ENCODE assay signal across 8 mouse cellular contexts in genomic region chr8:92855171-92855894, GRCm38 (mm10). TPM values are rescaled to one million over a fixed set of nuclear protein-coding genes. Genes with fewer than 3 reads are reported as not detected.
DNase-seq lines count a peak whose midpoint lies in the region; ATAC-seq and TF ChIP-seq lines count a peak whose summit lies in the region.

Lpcat2 (plus strand) TSS chr8:92855339.

- peak within 1 kb of the TSS; percentile 77 for H3K4me2 ChIP-seq in hindbrain, embryonic 16.5 days (ENCODE audit: low read length)

- 0 out of 2 replicates have a peak, but pooled peaks cover 2% of the 10 kb centered on the region for H3K27me3 ChIP-seq in hindbrain, embryonic 16.5 days (replicated peaks; ENCODE audit: control insufficient read depth, insufficient read depth, low read length)

- H3K4me1 ChIP-seq in hindbrain, embryonic 16.5 days (ENCODE audit: control insufficient read depth, insufficient read depth, low read depth, low read length): peaks cover 2% of the 10 kb centered on the region

- H3K9me3 ChIP-seq in hindbrain, embryonic 16.5 days (ENCODE audit: control insufficient read depth, low read length): peaks cover 3% of the 10 kb centered on the region; the same call in 1 of the 2 replicates

- peak within 1 kb of the TSS; percentile 86 for H3K9ac ChIP-seq in hindbrain, embryonic 16.5 days (ENCODE audit: low read depth, low read length)

- no peak for TF ChIP-seq CTCF in gastrocnemius, adult 2 months (IDR thresholded peaks at IDR 0.05)

- no peaks in the 10 kb centered on the region for H3K36me3 ChIP-seq in hindbrain, embryonic 16.5 days (ENCODE audit: control insufficient read depth, insufficient read depth, low read length)

- intact Hi-C loops in gastrocnemius, adult 2 months (cut with DNase I): no loop called here

- peak; percentile 59 for ATAC-seq in hindbrain, embryonic 16.5 days

- peak; percentile 89 for DNase-seq in ZHBTc4 (ENCODE audit: low read depth, low spot score)
- peak; percentile 36 to 43 for DNase-seq in cerebellum, postnatal 4 days (ENCODE audit: low spot score in 2 of 2)
- peak; percentile 77 for DNase-seq in gastrocnemius, adult 2 months
- peak; percentile 75 to 83 for DNase-seq in left cerebral cortex, adult 18-20 months (ENCODE audit: low spot score in 2 of 2)
- peak; percentile 93 for DNase-seq in lung, postnatal 36 days
- peak; percentile 68 for DNase-seq in retina, adult 2 months (ENCODE audit: low read depth, low spot score)
- peak; percentile 70 for DNase-seq in thymus, postnatal 4 days

- peak within 1 kb of the TSS; percentile 76 for H3K4me3 ChIP-seq in gastrocnemius, adult 2 months
- H3K4me3 ChIP-seq in hindbrain, embryonic 16.5 days (ENCODE audit: low read length): peak within 1 kb of the TSS; percentile 76

- WGBS in hindbrain, embryonic 16.5 days: under 1% methylated on average over 45 of the region's 50 CpGs

- peak within 1 kb of the TSS; percentile 43; the same call in 1 of the 2 replicates for H3K27ac ChIP-seq in gastrocnemius, adult 2 months
- H3K27ac ChIP-seq in hindbrain, embryonic 16.5 days (ENCODE audit: low read depth, low read length): peak within 1 kb of the TSS; percentile 56; the same call in 1 of the 2 replicates

RNA-seq across cellular contexts. Expression of gene Lpcat2, which starts in this region (rescaled TPM):
- total RNA-seq in gastrocnemius, adult 2 months (2021): under 1 TPM; 0.15 to 0.22 TPM
- polyA plus RNA-seq in hindbrain, embryonic 16.5 days (2015; fragmentation: Nextera tagmentation; extraction: Ambion mirVana): 10.6 and 10.9 TPM in 2 replicates
- total RNA-seq in left cerebral cortex, adult 18-20 months (2021): 10 to 100 TPM in 1 of 2 experiments, 1 to 10 TPM in 1; 7.2 to 11.3 TPM

Comparison
In these comparisons a context has a peak if more than half of its experiments do, and no peak if none do; other contexts are left out.
1. Peak in every context shown above with its lines: DNase-seq, ATAC-seq, H3K4me3 ChIP-seq and H3K27ac ChIP-seq.
2. RNA of gene Lpcat2 (total RNA-seq): 7.2 to 11.3 TPM in left cerebral cortex, adult 18-20 months; 0.15 to 0.22 TPM in gastrocnemius, adult 2 months; every median in the first group is over 4 times any median in the second.
3. Peak in DNase-seq, H3K4me3 ChIP-seq and H3K27ac ChIP-seq in gastrocnemius, adult 2 months; RNA of the gene not detected or under 1 TPM.
4. DNase-seq: peak in every context shown above with its lines; median percentile 93 in lung, postnatal 36 days; 89 in ZHBTc4; 79 in left cerebral cortex, adult 18-20 months; 77 in gastrocnemius, adult 2 months; 70 in thymus, postnatal 4 days; 68 in retina, adult 2 months; 40 in cerebellum, postnatal 4 days.